Mouse (Mus musculus) embryonic stem cell, embryonic (primary cell): ENCODE measurements at regions not wholly inside any gene's neighbourhood (a gene's known extent, or its start where the extent isn't known, plus 50 kb on each side); places are given as distances from the start of the nearest gene placed in this dataset.

Experiments used
- CTCF ChIA-PET, 4 experiments: fragments of 300-600 bp in 2 of 4; fragments of 350-600 bp in 2 of 4; sonication (Branson Sonifier 250); formaldehyde crosslinking; loops; one replicate each; lab custom pipeline; 2022; ENCODE audit warnings: inconsistent platforms in 2 of 4; lab: Charles Lee
- POLR2A ChIA-PET, 4 experiments: fragments of 300-600 bp in 2 of 4; fragments of 350-600 bp in 2 of 4; sonication (Branson Sonifier 250); formaldehyde crosslinking; loops; one replicate each; lab custom pipeline; 2022; ENCODE audit warnings: antibody characterized with exemption in 4 of 4, inconsistent platforms in 1 of 4; lab: Charles Lee

GRCm38 (mm10) chr7:58919863-58920262 lies 263.9 kb downstream of the Atp10a start:
- ChIA-PET CTCF (no interaction called here), POLR2A (no interaction called here)

DNA sequence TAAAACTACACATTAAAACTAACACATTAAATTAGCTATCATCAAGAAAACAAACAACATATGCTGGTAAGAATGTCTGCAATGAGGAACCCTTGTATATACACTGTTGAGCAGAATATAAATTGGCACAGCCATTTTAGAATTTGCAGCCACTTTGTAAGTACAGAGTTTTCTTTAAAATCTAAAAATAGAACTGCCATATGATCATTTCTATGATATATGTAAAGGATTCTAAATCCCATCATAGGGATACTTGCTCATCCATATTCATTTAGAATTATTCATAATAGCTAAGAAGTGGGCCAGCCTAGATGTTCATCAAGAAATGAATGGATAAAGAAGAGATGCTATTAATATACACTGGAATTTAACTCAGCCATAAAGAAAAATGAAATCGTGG lies 264.3 kb downstream of the Atp10a start:
- ChIA-PET CTCF (no interaction called here), POLR2A (no interaction called here)

GRCm38 (mm10) chr7:58924975-58925374 lies 269.0 kb downstream of the Atp10a start:
- CTCF ChIA-PET, result no interaction called here
- POLR2A ChIA-PET, result no interaction called here

GRCm38 (mm10) chr7:58925406-58925805 lies 269.4 kb downstream of the Atp10a start:
- ChIA-PET CTCF (no interaction called here), POLR2A (no interaction called here)

- ChIA-PET POLR2A (no interaction called here), CTCF (no interaction called here)
Observed at GRCm38 (mm10) chr7:58957448-58957847, 271.1 kb upstream of the Ube3a start.

- ChIA-PET POLR2A (no interaction called here), CTCF (no interaction called here)
Observed at GRCm38 (mm10) chr7:59007196-59007595, 221.4 kb upstream of the Ube3a start.

- ChIA-PET CTCF (no interaction called here), POLR2A (interaction anchor here in 1 of 4 experiments (0.7 kb wide), 1 partner anchor 972 kb away, joined by 3 read pairs; no protein-coding TSS in a partner anchor)
Observed at GRCm38 (mm10) chr7:59013449-59014301, 214.9 kb upstream of the Ube3a start.

GRCm38 (mm10) chr7:59014302-59014677 lies 214.3 kb upstream of the Ube3a start:
- CTCF ChIA-PET, result no interaction called here
- POLR2A ChIA-PET, result no interaction called here

DNA sequence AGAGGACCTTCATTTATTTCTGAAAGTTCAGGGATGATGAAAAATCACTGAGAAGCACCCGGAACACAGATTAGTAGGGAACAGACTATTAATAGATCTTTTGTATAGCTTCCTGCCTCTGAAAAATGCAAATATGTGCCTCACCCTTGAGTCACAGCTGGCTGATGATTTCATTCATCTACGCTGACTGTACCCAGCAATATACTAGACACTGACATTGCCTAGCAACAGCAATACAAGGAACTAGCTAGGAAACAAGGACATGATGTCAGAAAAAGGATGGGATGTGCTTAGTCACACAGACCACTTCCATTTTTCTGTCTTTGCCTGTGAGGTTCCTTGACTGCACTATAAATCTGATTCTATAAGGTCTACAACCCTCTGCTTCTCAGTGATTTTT lies 201.1 kb upstream of the Ube3a start:
- CTCF ChIA-PET, result no interaction called here

More for the DNA sequence above, 201.1 kb upstream of the Ube3a start:
- POLR2A ChIA-PET, result no interaction called here
